Mouse (Mus musculus) heart, postnatal 36 days (tissue): Measurements from ENCODE around the gene Senp6. TPM values are rescaled to one million over a fixed set of nuclear protein-coding genes. Genes with fewer than 3 reads are reported as not detected.
"Not testable (repeated sequence)": the region's sequence is repeated elsewhere in the genome, so short reads cannot be mapped to it uniquely, and the experiment has no call there.

Source experiments
- DNase-seq, 2 experiments: peaks; one replicate each; pipeline ENCODE4 v3.0.0; 2021 to 2022
- intact Hi-C: fragments of 180-260 bp; cut with DNase I; formaldehyde crosslinking; loops from one replicate; pipeline ENCODE4 v1.15.1; 2025
- total RNA-seq, 2 experiments: library from RNA; stranded (reverse); gene quantifications; 2 replicates each; pipeline ENCODE4 v1.2.3; 2021

The Senp6 gene
- 10 to 100 TPM; 66.0 to 69.9 TPM for total RNA-seq

DNA sequence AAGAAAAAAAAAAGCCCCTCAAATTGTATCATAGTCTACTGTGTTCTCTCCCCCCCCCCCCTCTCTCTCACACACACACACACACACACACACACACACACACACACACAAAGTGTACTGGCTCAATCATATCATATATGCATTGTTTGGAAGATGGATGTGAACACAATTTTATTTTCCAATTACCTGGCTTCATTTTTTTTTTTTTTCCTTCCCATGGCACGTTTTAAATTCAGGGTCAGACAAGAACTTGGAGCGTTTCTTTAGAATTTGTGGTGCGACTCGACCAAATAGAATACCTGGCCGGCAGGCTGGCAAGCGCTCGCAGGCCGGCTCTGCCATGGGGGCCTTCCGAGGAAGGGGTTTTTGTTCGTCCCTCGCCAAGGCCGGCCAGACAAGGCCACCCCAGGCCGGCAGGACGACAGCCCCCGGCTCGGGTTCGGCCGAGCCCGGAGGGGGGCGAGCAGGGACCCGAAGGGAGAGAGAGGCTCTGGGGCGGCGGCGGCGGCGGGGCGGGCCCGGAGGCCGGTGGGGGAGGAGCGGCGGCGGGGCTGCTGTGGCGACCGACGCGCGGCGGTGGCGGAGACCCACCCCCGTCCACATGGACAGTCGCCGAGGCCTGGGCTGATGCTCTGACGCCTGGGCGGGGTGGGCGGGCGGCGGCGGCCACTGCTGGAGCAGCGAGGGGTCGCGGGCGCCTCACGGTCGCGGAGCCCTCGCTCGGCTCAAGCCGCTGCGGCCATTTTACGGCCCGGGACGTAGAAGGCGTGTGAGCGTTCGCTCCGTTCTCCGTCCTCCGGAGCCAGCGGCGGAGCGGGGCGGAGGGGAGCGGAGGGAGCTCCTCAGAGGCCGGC, at the start of gene Senp6:
Gene Senp6 (plus strand): TSS at position 537 of the 854 bp plus-strand sequence.
- DNase-seq, result peak; percentile 76 to 80
- intact Hi-C loops, result loop anchor here (2.0 kb wide), 1 partner anchor 98 kb away; the partner anchor contains the start of gene Myo6

DNA sequence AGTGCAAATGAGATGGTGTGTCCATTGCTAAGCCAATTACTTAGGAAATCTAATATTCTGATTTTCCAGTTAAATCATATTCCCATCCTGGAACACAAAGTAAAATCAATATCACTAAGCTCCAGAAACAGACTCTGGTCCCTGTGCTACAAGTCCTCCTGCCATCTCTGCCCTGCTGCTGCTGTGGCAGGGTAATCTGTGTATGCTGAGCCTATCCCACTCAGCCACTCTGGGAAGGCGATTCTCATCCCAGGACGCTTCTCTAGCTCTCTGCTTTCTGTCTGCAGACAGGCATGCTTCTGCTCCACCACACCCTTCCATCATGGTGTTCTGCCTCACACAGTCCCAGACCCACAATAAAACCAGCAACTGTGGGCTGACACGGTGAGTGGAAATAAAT, 46.3 kb upstream of the Senp6 start:
- intact Hi-C loops, result loop anchor here (10.0 kb wide), 1 partner anchor 1236 kb away; no protein-coding TSS in a partner anchor
- DNase-seq, result no peak

DNA sequence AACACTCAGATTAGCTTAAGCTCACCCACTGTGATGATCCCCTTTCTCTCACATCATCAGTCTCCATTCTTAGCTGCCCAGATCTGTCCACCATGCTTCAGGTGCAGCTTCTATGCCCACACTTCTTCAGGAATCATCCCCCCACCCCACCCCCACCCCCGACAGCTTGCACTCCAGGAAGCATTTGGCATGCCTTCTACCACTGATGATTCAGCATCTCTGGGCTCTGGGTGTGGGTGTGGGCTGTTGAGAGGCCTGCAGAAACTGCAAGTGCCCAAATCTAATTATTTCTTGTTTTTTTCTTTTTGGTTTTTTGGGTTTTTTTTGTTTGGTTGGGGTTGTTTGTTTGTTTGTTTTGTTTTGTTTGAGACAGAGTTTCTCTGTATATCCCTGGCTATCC, 45.1 kb upstream of the Senp6 start:
- intact Hi-C loops, result loop anchor here (10.0 kb wide), 1 partner anchor 1237 kb away; no protein-coding TSS in a partner anchor

DNA sequence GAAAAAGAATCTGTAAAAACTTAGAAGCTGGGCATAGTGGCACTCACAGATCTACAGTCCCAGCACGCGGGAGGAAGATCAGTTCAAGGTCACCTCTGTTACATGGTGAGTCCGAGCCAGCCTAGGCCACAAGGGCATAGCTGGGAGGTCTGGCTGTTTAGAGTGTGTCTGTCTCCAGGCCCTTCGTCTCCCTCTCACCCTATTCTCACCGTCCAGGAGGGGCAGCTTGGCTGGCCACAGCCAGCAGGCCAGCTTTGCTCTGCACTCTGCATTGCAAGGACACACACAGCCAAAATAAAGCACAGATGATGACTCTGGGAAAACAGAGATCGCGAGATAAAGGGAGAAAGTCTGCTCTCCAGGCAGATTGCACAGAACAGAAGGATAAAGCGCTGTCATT, 43.9 kb upstream of the Senp6 start:
- intact Hi-C loops, result loop anchor here (10.0 kb wide), 1 partner anchor 1238 kb away; no protein-coding TSS in a partner anchor
- no peak for DNase-seq

More for the DNA sequence above, 45.1 kb upstream of the Senp6 start:
- no peak for DNase-seq

DNA sequence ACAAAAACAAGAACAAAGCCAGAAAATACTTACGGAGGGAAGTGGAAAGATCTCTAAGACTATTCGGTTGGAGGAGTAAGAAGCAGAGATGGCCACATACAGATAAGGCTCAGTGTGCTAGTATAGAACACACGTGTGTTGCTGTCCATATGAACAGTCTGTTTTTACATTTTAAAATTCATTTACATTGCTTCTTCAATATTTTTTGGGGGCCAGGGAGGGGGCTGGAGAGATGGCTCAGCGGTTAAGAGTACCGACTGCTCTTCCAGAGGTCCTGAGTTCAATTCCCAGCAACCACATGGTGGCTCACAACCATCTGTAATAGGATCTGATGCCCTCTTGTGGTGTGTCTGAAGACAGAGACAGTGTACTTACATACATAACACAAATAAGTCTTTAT, 41.4 kb upstream of the Senp6 start:
- intact Hi-C loops, result loop anchor here (10.0 kb wide), 1 partner anchor 1241 kb away; no protein-coding TSS in a partner anchor
- not testable (repeated sequence) for DNase-seq

DNA sequence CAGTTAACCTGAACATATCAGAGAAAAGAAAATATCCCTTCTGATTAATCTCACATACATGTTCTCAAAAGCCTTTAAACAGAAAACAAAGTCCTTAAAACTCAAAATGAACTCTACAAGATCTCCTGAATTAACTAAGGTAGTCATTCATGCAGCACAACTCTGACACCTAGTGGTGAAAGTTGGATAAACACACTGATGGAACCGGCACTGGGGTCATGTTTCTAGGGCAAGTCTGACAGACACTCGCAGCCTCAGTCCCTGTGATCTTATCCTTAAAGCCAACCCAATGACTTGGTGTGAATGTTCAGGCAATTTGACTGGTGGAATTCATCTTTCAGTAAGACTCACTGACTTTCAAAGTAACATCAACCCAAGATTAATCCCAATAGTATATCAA, 40.7 kb upstream of the Senp6 start:
- DNase-seq, result peak; percentile 58 to 62
- intact Hi-C loops, result loop anchor here (2.0 to 10.0 kb wide), 2 partner anchors 219 to 1241 kb away; no protein-coding TSS in a partner anchor

DNA sequence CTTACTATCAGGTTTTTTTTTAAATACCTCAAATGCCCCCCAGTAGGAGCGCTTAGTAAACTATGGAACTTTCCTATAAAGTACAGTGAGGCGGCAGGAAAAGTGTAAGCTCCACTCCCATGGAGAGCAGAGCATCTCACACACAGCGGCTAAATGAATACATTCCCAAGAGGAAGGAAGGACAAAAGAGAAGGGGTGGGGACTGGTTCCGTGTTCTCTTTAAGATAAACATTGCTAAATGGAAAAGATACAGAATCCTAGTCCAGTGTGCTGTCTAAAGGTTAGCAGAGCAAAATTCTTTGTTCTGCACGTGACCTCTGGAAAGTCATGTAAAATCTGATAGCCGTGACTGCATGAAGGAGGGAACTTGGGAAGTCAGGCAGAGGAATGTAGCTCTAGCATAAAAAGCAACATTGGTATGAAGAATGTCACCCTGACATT, 40.1 kb upstream of the Senp6 start:
- intact Hi-C loops, result loop anchor here (2.0 to 10.0 kb wide), 2 partner anchors 220 to 1242 kb away; no protein-coding TSS in a partner anchor
- no peak for DNase-seq

DNA sequence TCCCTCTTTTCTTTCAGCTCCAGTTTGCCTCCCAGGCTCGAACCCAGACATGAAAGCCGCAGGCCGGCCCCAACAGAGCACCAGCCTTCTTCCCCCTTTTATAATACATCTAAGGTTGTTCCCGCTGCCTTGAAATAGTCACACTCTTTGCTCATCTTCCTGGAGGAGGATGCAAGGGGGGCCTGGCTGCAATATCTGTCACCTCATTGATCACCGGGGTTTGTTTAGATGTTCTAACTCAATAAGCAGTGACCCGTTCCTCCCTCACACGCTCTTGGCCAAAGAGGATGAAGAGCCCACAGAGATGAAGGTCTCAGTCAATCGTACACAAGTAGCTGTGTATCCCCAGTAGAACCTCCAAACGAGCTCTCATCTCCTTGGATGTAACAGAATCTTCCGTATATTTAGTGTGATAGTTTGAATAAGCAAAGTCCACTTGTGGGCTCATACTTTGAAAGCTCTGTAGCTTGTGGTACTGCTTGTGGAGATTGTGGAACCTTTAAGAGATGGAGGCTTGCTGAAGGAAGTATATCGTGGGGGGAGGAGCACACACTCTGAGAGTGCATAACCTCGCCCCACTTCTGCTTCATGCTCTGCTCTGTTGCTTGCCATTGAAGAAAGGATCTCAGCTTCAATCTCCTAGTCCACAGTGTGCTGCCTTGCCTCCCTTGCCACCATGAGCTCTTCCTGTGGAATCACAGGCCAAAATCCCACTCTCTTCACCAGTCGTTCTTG, 29.3 kb upstream of the Senp6 start:
- DNase-seq, result no peak
- intact Hi-C loops, result no loop called here

DNA sequence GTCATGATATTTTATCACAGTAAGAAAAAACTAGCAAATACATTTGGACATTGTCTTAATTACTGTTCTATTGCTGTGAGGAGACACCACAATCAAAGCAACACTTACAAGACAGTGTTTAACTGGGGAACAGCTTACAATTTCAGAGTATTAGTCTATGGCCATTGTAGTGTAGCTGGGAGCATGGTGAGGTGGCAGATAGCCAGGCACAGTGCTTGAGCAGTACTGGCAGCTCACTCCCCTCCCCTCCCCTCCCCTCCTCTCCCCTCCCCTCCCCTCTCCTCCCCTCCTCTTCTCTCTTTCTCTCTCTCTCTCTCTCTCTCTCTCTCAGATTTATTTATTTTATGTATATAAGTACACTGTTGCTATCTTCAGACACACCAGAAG, 28.7 kb upstream of the Senp6 start:
- DNase-seq, result no peak

DNA sequence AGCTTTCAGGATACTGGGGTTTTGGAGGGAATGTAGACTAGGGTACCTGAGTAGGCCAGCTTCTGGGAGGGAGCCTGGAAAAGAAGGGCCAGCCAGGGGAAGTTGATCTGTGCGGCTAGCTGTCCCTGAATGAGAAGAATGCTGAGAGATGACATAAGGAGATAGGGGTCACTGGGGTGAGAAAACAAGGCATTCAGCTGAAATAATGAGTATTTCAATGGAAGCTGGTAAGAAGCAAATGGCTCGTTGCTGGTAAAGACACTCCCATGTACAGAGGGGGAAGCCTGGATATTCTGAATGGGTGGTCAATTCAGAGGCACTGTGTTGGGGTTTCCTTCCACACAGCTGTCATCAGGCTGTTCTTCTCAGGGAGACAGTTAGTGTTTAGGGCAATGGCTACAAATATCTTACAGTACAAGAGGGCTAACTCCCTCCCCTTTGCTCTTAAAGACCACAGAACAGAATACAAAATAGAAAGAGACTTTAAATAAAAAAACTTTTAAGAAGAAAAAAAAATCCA, 27.3 kb upstream of the Senp6 start:
- DNase-seq, result no peak
- intact Hi-C loops, result no loop called here

More for the DNA sequence above, 28.7 kb upstream of the Senp6 start:
- intact Hi-C loops, result no loop called here

DNA sequence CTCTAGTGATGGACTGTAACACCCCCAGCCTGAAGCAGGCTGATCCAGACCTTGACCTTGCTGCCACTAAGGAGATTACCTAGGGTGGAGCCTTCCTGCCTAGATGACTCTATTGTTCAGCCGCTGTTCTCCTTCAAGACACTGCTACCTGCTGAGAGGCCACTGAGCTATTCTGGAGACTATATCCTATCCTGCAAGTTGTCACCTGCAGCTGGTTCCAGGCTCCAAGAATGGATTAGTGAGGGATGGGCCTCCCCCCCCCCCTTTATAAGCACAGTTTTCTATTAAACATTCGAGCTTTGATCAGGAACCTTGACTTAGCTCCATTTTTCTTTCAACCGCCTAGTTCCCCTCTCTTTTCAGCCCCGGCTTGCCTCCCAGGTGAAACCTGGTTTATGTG, 22.4 kb upstream of the Senp6 start:
- DNase-seq, intact Hi-C loops: not testable (repeated sequence)

DNA sequence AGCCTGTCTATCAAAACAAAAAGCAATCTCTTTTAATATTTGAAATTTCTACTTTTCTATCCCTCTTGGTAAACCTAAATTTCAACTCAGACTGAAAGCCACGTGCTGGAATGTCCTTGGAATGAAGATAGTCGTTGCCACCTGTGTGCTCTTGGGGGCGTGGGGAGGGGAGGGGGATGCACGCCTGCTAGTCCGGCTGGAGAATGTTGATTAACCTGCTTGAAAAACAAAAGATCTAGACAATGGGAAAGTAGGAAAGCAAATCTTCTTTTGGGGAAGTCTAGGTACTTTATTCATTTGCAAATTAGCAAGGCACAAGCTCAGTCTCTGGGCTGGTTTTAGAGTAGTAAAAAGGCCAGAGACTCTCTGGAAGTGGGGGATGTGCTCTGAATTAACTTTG, 17.4 kb upstream of the Senp6 start:
- DNase-seq, intact Hi-C loops: not testable (repeated sequence)

DNA sequence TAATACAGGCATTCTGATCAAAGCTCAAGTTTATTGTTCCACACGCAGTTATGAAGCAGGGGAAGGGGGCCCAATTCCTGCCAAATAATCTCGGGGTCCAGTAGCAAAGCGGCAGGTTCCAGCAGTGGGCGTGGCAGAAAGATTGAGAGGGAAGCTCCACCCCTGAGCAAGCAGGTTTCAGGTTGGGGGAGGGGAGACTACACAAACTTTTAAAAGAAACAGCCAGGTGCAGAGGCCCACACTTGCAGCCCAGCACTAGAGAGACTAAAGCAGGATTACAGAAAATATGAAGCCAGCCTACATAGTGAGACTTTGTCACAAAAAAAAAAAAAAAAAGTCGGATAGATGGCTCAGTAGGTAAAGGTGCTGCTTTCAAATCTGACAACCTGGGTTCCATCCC, 13.8 kb upstream of the Senp6 start:
- DNase-seq, result no peak
- intact Hi-C loops, result no loop called here

DNA sequence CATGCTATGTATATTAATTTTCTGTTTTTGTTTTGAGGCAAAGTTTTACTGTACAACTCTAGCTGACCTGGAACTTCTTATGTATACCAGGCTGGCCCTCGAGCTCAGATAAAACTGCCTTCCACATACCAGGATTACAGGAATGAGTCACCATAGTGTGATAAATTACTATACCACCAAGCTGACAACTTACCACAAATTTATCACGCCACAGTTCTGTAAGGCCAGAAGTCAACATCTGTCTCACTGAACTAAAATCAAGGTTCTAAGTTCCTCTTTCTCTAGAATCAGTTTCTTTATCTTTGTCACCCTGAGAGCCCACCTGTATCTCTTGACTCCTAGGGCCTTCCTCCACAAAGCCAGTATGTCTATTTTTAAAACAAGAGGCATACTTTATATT, 9.0 kb upstream of the Senp6 start:
- intact Hi-C loops, result no loop called here
- DNase-seq, result no peak

DNA sequence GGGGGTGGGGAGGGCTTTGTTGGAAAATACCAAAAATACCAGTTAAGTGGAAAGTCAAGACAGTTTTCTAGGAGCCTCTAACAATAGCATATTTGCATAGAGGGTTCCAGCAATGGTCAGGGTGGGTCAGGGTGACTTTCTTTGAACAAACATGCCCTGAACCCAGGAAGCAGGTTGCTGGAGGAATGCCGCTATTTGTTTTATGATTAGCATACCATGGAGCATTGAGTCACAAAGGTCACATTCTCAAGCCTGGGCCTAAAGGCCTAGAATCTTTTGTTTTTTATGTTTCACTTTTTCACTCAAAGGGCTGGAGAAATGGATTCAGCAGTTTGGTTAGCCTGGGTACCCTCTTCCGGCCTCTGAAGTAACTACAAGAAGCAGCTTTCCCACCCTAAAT, 1.2 kb upstream of the Senp6 start:
- DNase-seq, intact Hi-C loops: not testable (repeated sequence)

DNA sequence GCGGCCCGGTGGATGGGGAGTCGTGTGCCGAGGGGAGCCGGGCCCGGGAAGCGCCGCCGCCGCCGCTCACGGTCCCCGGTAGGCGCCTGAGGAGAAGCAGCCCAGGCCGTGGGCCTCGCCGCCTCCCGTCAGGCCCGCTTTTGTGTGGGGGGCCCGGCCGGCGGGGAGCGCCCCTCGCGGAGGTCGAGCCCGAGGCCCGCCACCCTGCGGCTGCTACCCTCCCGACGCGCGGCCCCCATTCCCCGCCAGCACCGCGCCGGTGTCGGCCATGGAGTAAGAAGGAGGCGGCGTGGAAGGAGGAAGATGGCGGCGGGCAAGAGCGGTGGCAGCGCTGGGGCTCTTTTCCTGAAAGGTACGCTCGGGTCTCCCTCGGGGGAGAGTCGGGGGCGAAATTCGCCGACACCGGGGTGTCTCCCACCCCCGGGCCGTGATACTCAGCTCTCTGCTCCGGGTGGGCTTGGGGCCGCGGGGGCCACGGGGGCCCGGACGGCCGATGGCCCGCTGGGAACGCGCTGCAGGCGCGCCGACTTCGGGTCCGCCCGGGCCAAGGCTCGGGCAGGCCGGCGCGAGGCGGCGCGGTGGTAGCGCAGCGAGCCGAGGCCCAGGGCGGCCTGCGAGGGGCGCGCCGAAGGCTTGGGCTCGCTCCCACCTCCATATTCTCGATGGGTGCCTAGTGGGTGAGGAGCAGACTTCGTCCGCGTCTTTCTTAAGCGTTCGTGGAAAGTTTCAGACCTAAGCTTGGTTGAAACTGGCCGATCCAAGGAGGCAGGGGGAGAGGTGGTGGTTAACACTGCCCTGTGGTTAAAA, 721 bp downstream of the Senp6 start:
- DNase-seq, result peak; percentile 70 to 84
- intact Hi-C loops, result loop anchor here (2.0 kb wide), 1 partner anchor 97 kb away; the partner anchor contains the start of gene Myo6

DNA sequence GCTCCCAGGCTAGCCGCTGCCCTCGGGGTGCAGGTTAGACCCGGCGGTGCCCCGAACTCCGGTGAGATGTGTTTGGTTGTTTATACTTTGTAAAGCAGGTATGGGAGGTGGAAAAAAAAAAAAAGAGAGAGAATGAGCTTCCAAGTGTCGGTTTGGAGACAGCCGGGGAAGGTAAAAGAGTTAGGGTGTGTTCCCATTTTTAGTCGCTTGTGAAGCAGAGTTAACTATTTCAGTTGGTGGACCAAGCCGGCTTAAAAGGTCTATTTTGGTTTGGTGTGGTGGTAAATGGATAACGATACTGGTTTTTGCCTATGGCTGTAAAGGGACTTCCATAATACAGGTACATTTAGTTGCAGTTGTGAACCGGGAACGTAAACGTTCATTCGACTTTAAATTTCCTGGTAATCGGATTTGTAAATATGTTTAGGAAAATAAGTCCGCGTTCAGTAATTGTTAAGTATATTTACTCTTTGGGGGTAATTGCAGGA, 1.4 kb downstream of the Senp6 start:
- intact Hi-C loops, result no loop called here
- DNase-seq, result no peak

DNA sequence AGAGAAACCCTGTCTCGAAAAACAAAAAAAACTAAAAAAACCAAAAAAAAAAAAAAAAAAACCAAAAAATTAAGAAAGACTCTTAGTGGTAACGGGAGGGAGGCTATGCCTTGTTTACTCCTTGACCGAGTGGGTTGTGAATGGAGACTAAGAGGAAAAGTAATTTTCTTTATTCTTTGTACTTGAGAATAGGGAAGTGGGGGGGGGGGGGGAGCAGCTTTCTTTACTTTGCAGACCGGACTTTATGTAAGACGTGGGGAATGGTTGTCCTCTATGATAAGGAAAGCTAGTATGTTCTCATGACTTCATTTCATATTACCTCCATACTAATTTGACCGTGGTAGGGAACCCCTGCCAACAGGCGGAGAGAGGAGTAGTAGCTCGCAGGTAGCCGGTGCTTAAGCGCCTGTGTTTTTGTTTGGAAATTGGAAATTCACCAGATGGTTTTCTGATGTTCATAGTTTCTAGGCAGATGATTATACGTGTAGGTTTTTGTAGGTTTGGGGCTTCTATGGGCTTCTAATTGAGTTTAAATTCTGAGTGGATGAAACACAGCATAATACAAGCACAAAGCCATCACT, 2.1 kb downstream of the Senp6 start:
- DNase-seq, result no peak
- intact Hi-C loops, result no loop called here

DNA sequence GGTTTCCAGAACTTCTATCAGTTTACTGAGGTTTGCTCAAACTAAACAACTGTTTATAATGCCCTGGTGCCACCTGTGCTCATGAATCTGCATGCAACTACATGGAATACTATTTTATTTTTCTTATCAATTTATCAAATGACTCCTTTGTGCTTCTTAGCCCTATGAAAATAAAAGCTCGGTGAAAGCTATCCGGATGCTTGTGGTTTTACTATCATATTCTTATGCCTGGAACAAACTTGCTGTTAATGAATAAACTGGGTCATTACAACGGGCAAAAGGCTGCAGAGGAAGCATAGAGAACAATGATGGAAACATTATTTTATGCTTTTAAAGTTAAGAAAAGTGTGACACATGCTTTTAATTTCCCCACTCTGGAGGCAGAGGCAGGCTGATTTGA, 3.3 kb downstream of the Senp6 start:
- intact Hi-C loops, result no loop called here
- no peak for DNase-seq

DNA sequence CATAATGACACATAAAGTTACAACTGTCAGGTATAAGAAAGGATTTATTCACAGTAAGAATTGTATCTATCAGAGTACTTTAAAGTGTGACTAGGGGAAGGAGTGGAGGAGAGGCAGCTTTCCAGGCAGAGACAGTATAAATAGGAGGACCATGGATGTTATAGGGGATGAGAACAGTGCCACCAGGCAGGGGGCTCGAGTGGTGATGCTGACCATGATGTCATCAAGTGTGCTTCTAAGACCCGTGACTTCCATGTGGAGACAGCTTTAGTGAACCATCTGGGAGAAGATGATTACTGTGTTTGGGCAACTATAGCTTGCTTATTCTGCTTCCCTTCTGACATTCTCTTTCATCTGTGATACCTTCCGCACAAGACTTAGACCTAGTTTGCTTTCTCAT, 4.9 kb downstream of the Senp6 start:
- no peak for DNase-seq
- intact Hi-C loops, result no loop called here
